In the genomic region with DNA sequence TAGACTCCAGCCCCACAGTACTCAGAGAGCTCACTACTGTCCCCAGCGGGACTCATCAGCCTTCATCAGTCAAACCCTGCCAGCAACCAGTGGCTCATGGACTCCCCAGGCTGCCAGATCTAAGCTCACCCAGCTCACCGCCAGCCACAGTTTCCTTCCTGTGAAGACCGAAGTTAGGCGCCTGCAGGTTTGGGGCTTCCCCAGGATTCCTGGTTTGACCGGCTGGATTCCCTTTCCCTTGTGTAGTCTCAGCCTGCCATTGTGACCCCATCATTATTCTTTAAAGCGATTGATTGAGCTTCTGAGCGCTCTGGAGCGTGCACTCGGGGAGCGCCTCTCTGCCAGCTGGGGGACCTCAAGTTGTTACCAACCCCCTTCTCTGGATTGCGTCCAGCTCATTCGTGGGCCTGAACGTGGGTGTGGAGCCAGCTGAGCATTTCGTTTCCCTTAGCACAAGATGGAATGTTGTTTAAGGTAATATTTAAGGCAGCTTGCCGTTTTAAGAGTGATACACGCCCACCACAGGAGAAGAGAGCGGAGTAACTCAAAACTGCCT, we compare ENCODE assay signal across 9 mouse cellular contexts.
A peak's percentile ranks its signal among the peaks of the same experiment; 100 is the strongest.
DNase-seq lines count a peak whose midpoint lies in the region; ATAC-seq and TF ChIP-seq lines count a peak whose summit lies in the region.
"Had no signal": no experiment of that assay in that cellular context is flagged by ENCODE, and none has a peak within 500 bp of the region (broad histone marks: within the 10 kb centered on the region; RNA-seq: fewer than 3 reads in every experiment).

No protein-coding gene starts in this region.

- no peak overlapping the region for H3K4me2 ChIP-seq in hindbrain, postnatal 0 days (ENCODE audit: low read depth, low read length)
- no peak overlapping the region for H3K4me2 ChIP-seq in midbrain, embryonic 16.5 days (ENCODE audit: low read length)
- no peak overlapping the region for H3K4me2 ChIP-seq in liver, embryonic 11.5 days

- H3K27ac ChIP-seq in kidney, adult 2 months (ENCODE audit: insufficient read depth, low read depth, low read length): no peak overlapping the region
- no peak overlapping the region for H3K27ac ChIP-seq in hindbrain, postnatal 0 days
- no peak overlapping the region for H3K27ac ChIP-seq in midbrain, embryonic 16.5 days (ENCODE audit: low read length)
- H3K27ac ChIP-seq in liver, embryonic 11.5 days (ENCODE audit: low read depth, low read length): no peak overlapping the region
- H3K27ac ChIP-seq: liver, embryonic 14.5 days had no signal

- TF ChIP-seq POLR2A in kidney, adult 2 months (IDR thresholded peaks at IDR 0.05; ENCODE audit: low read depth, low read length): no peak

- H3K4me1 ChIP-seq in kidney, adult 2 months (ENCODE audit: control insufficient read depth, insufficient read depth, low read length): no peaks in the 10 kb centered on the region
- 0 out of 2 replicates have a peak, but pooled peaks cover 7% of the 10 kb centered on the region for H3K4me1 ChIP-seq in hindbrain, postnatal 0 days (ENCODE audit: insufficient read depth, low read length)
- peaks cover 4% of the 10 kb centered on the region; the same call in 1 of the 2 replicates for H3K4me1 ChIP-seq in midbrain, embryonic 16.5 days (ENCODE audit: control insufficient read depth, insufficient read depth, low read length)
- peaks cover 3% of the 10 kb centered on the region; the same call in 1 of the 2 replicates for H3K4me1 ChIP-seq in liver, embryonic 11.5 days (replicated peaks; ENCODE audit: control insufficient read depth, insufficient read depth, low read length)

- H3K4me3 ChIP-seq in kidney, adult 2 months (ENCODE audit: insufficient read depth, low read depth, low read length): no peak overlapping the region
- no peak overlapping the region for H3K4me3 ChIP-seq in hindbrain, postnatal 0 days (ENCODE audit: low read length)
- no peak overlapping the region for H3K4me3 ChIP-seq in midbrain, embryonic 16.5 days (ENCODE audit: low read depth, low read length)
- H3K4me3 ChIP-seq in liver, embryonic 11.5 days (ENCODE audit: low read depth, low read length): no peak overlapping the region

- no peak for TF ChIP-seq CTCF in kidney, adult 2 months (conservative IDR thresholded peaks at IDR 0.05; ENCODE audit: insufficient read depth, insufficient read length, low read depth, low read length)
- TF ChIP-seq CTCF in hindbrain, postnatal 0 days (IDR thresholded peaks at IDR 0.05; ENCODE audit: low read depth): no peak

- H3K27me3 ChIP-seq in kidney, adult 2 months (replicated peaks; ENCODE audit: control insufficient read depth, insufficient read depth, low read length): no peaks in the 10 kb centered on the region
- no peaks in the 10 kb centered on the region; the same call in 1 of the 2 replicates for H3K27me3 ChIP-seq in hindbrain, postnatal 0 days (ENCODE audit: insufficient read depth, low read length)
- no peaks in the 10 kb centered on the region for H3K27me3 ChIP-seq in midbrain, embryonic 16.5 days (ENCODE audit: control insufficient read depth, insufficient read depth, low read depth, low read length)
- no peaks in the 10 kb centered on the region; the same call in 1 of the 2 replicates for H3K27me3 ChIP-seq in liver, embryonic 11.5 days (replicated peaks; ENCODE audit: control insufficient read depth, insufficient read depth, low read length)

- H3K36me3 ChIP-seq in kidney, adult 2 months (ENCODE audit: control insufficient read depth, insufficient read depth, low read length): no peaks in the 10 kb centered on the region
- no peaks in the 10 kb centered on the region for H3K36me3 ChIP-seq in hindbrain, postnatal 0 days (ENCODE audit: insufficient read depth, low read length)
- no peaks in the 10 kb centered on the region for H3K36me3 ChIP-seq in midbrain, embryonic 16.5 days (ENCODE audit: control insufficient read depth, insufficient read depth, low read length)
- no peaks in the 10 kb centered on the region for H3K36me3 ChIP-seq in liver, embryonic 11.5 days (ENCODE audit: control insufficient read depth, insufficient read depth, low read length)

- H3K9me3 ChIP-seq in hindbrain, postnatal 0 days (ENCODE audit: low read length): no peaks in the 10 kb centered on the region
- no peaks in the 10 kb centered on the region for H3K9me3 ChIP-seq in midbrain, embryonic 16.5 days (replicated peaks; ENCODE audit: control insufficient read depth, low read length, poor library complexity, severe bottlenecking)
- H3K9me3 ChIP-seq in liver, embryonic 11.5 days (ENCODE audit: control insufficient read depth, low read length): no peaks in the 10 kb centered on the region

- H3K9ac ChIP-seq in hindbrain, postnatal 0 days (replicated peaks; ENCODE audit: low read length): no peak overlapping the region
- H3K9ac ChIP-seq in midbrain, embryonic 16.5 days (ENCODE audit: low read depth, low read length): no peak overlapping the region
- H3K9ac ChIP-seq in liver, embryonic 11.5 days (ENCODE audit: low read depth, low read length): no peak overlapping the region
- H3K9ac ChIP-seq: liver, embryonic 14.5 days had no signal

- peak; percentile 19 for DNase-seq in kidney, adult 2 months
- no peak for DNase-seq in kidney, adult 11 months
- peak; percentile 76 for DNase-seq in brain, adult 2 months (ENCODE audit: low read depth, low spot score)
- DNase-seq in hindbrain, postnatal 0 days (ENCODE audit: low spot score): peak; percentile 15
- peak; percentile 60 for DNase-seq in lung, postnatal 10 days
- DNase-seq in thymus, postnatal 25 days: peak; percentile 38
- no peak for DNase-seq in liver, embryonic 11.5 days (ENCODE audit: low spot score)

- WGBS in kidney, adult 2 months: 30% methylated on average over 17 of the region's 17 CpGs
- 24% methylated on average over 17 of the region's 17 CpGs for WGBS in hindbrain, postnatal 0 days
- 38% methylated on average over 17 of the region's 17 CpGs for WGBS in midbrain, embryonic 16.5 days
- 32% methylated on average over 17 of the region's 17 CpGs for WGBS in liver, embryonic 11.5 days

- ATAC-seq in hindbrain, postnatal 0 days: no peak
- ATAC-seq in midbrain, embryonic 16.5 days: no peak
- ATAC-seq in liver, embryonic 11.5 days (replicated peaks; ENCODE audit: low FRiP score): no peak

Comparison
In these comparisons a context has a peak if more than half of its experiments do, and no peak if none do; other contexts are left out.
1. DNase-seq: peak in kidney, adult 2 months (single experiment), brain, adult 2 months (single experiment), hindbrain, postnatal 0 days (single experiment), lung, postnatal 10 days (single experiment) and thymus, postnatal 25 days (single experiment); none in kidney, adult 11 months (single experiment) and liver, embryonic 11.5 days (single experiment).